In genomic region chr7:104050745-104051144, GRCm38 (mm10) we compare ENCODE assay signal across 28 mouse cellular contexts. TPM values are rescaled to one million over a fixed set of nuclear protein-coding genes. Genes with fewer than 3 reads are reported as not detected.
A peak's percentile ranks its signal among the peaks of the same experiment; 100 is the strongest.
DNase-seq lines count a peak whose midpoint lies in the region; ATAC-seq and TF ChIP-seq lines count a peak whose summit lies in the region.
"Had no signal": no experiment of that assay in that cellular context is flagged by ENCODE, and none has a peak within 500 bp of the region (broad histone marks: within the 10 kb centered on the region; RNA-seq: fewer than 3 reads in every experiment).

No protein-coding gene starts in this region.

- no peak for TF ChIP-seq RAD21 in MEL (IDR thresholded peaks at IDR 0.05; ENCODE audit: low read depth, low read length)

- H3K9me3 ChIP-seq in MEL (replicated peaks; ENCODE audit: insufficient read depth, low read length) = no peaks in the 10 kb centered on the region
- H3K9me3 ChIP-seq: embryonic facial prominence, embryonic 13.5 days; embryonic facial prominence, embryonic 15.5 days; forebrain, embryonic 10.5 days; forebrain, embryonic 12.5 days; G1E had no signal

- H3K4me3 ChIP-seq in MEL (ENCODE audit: control insufficient read depth in 1 of 2, insufficient read depth in 1 of 2, low read depth in 2 of 2, low read length in 2 of 2) = no peak overlapping the region
- H3K4me3 ChIP-seq: embryonic facial prominence, embryonic 13.5 days; embryonic facial prominence, embryonic 15.5 days; erythroblast, embryonic 14.5 days; forebrain, embryonic 10.5 days; forebrain, embryonic 12.5 days had no signal

- no peak overlapping the region for H3K27ac ChIP-seq in MEL (ENCODE audit: control insufficient read depth, low read depth, low read length)
- H3K27ac ChIP-seq: embryonic facial prominence, embryonic 13.5 days; embryonic facial prominence, embryonic 15.5 days; forebrain, embryonic 10.5 days; forebrain, embryonic 12.5 days had no signal

- no peaks in the 10 kb centered on the region for H3K36me3 ChIP-seq in MEL (ENCODE audit: control insufficient read depth in 1 of 2, insufficient read depth in 2 of 2, low read length in 2 of 2)
- H3K36me3 ChIP-seq: embryonic facial prominence, embryonic 13.5 days; embryonic facial prominence, embryonic 15.5 days; forebrain, embryonic 10.5 days; forebrain, embryonic 12.5 days; G1E had no signal

- no peak for TF ChIP-seq CTCF in MEL (IDR thresholded peaks at IDR 0.05 in 2 of 3, conservative IDR thresholded peaks at IDR 0.05 in 1 of 3; ENCODE audit: control insufficient read depth in 1 of 3, insufficient read depth in 1 of 3, low read depth in 2 of 3, low read length in 3 of 3, poor library complexity in 1 of 3, severe bottlenecking in 1 of 3)

- peak; percentile 81 for ATAC-seq in granulocyte monocyte progenitor cell, adult 5-6 weeks (replicated peaks; ENCODE audit: poor library complexity, severe bottlenecking)
- peak; percentile 83 for ATAC-seq in megakaryocyte progenitor cell, adult 5-6 weeks (replicated peaks; ENCODE audit: poor library complexity)
- ATAC-seq: CD4-positive, CD25-positive, alpha-beta regulatory T cell, adult 4 months; forebrain, embryonic 14.5 days; forebrain, embryonic 16.5 days had no signal

- no peak for TF ChIP-seq POLR2A in MEL (IDR thresholded peaks at IDR 0.05; ENCODE audit: control insufficient read depth in 1 of 2, insufficient read depth in 1 of 2, low read depth in 1 of 2, low read length in 2 of 2, poor library complexity in 1 of 2)

- H3K79me2 ChIP-seq in MEL (ENCODE audit: control insufficient read depth, insufficient read depth, low read length, poor library complexity) = no peaks in the 10 kb centered on the region

- no peak for TF ChIP-seq EP300 in MEL (IDR thresholded peaks at IDR 0.05; ENCODE audit: low read depth in 1 of 2, low read length in 2 of 2)

- H3K27me3 ChIP-seq in MEL (ENCODE audit: control insufficient read depth in 1 of 2, insufficient read depth in 2 of 2, low read length in 2 of 2) = no peaks in the 10 kb centered on the region
- H3K27me3 ChIP-seq: CH12.LX; embryonic facial prominence, embryonic 13.5 days; embryonic facial prominence, embryonic 15.5 days; forebrain, embryonic 12.5 days had no signal

- peak; percentile 5 for DNase-seq in MEL (ENCODE audit: low read depth, low spot score)
- no peak for DNase-seq in kidney, postnatal 36 days
- no peak for DNase-seq in thymus, postnatal 10 days (ENCODE audit: low spot score in 2 of 2)
- DNase-seq in cerebellum, postnatal 36 days = no peak
- DNase-seq: adrenal gland, adult 2 months; adrenal gland, postnatal 10 days; adrenal gland, postnatal 36 days; B cell, adult 2 months; cerebellum, adult 11-12 months; cerebellum, adult 2 months; cerebellum, adult 9-10 months; cerebellum, postnatal 10 days; cerebellum, postnatal 25 days had no signal

- H3K4me1 ChIP-seq in MEL (ENCODE audit: control insufficient read depth in 1 of 2, insufficient read depth in 2 of 2, low read length in 2 of 2) = no peaks in the 10 kb centered on the region
- H3K4me1 ChIP-seq: embryonic facial prominence, embryonic 13.5 days; embryonic facial prominence, embryonic 15.5 days; forebrain, embryonic 10.5 days; forebrain, embryonic 12.5 days had no signal

- no peak overlapping the region for H3K9ac ChIP-seq in MEL (ENCODE audit: control insufficient read depth, low read depth, low read length, poor library complexity, severe bottlenecking)
- H3K9ac ChIP-seq: embryonic facial prominence, embryonic 13.5 days; embryonic facial prominence, embryonic 15.5 days; forebrain, embryonic 12.5 days had no signal

TF ChIP-seq in MEL, 35 proteins besides CTCF, POLR2A, EP300 and RAD21:
- no peak for TF ChIP-seq TCF12 (IDR thresholded peaks at IDR 0.05; ENCODE audit: low read depth, low read length)
- TF ChIP-seq MAZ (IDR thresholded peaks at IDR 0.05; ENCODE audit: low read depth, low read length) = no peak
- TF ChIP-seq MAFK (IDR thresholded peaks at IDR 0.05; ENCODE audit: borderline replicate concordance, low read depth, low read length) = no peak
- TF ChIP-seq GABPA (IDR thresholded peaks at IDR 0.05; ENCODE audit: low read depth, low read length) = no peak
- no peak for TF ChIP-seq JUND (IDR thresholded peaks at IDR 0.05; ENCODE audit: low read depth, low read length)
- no peak for TF ChIP-seq KAT2A (conservative IDR thresholded peaks at IDR 0.05; ENCODE audit: low read depth, low read length)
- TF ChIP-seq POLR2AphosphoS2 (IDR thresholded peaks at IDR 0.05; ENCODE audit: low read length) = no peak
- no peak for TF ChIP-seq BHLHE40 (IDR thresholded peaks at IDR 0.05; ENCODE audit: borderline replicate concordance, low read depth, low read length)
- TF ChIP-seq NELFE (IDR thresholded peaks at IDR 0.05; ENCODE audit: low read depth, low read length) = no peak
- TF ChIP-seq SIN3A (IDR thresholded peaks at IDR 0.05; ENCODE audit: low read length) = no peak
- no peak for TF ChIP-seq POLR2AphosphoS5 (IDR thresholded peaks at IDR 0.05; ENCODE audit: borderline replicate concordance, low read depth, low read length)
- no peak for TF ChIP-seq ZC3H11A (IDR thresholded peaks at IDR 0.05; ENCODE audit: low read depth, low read length)
- no peak for TF ChIP-seq TAL1 (IDR thresholded peaks at IDR 0.05; ENCODE audit: low read length)

RNA-seq across cellular contexts. Expression of gene Olfr642, which starts 1.7 kb away (rescaled TPM):
- not detected in 2 replicates for total RNA-seq in MEL (2012; rRNA removed)
- not detected for polyA plus RNA-seq in MEL (2012; ENCODE audit: insufficient read depth in 1 of 2, insufficient read length in 2 of 2, low read depth in 1 of 2, low replicate concordance in 2 of 2, missing spikeins in 1 of 2)
- not detected in 2 replicates for total RNA-seq in granulocyte monocyte progenitor cell, adult 5-6 weeks (2014; fragmentation: Nextera tagmentation)
- not detected in 2 replicates for total RNA-seq in granulocyte monocyte progenitor cell, adult 5-6 weeks (2017)
- not detected in 2 replicates for total RNA-seq in megakaryocyte progenitor cell, adult 5-6 weeks (2015)
- total RNA-seq in megakaryocyte progenitor cell, adult 5-6 weeks (2017) = not detected in 2 replicates
- total RNA-seq: adrenal gland, adult 2 months; adrenal gland, postnatal 10 days; adrenal gland, postnatal 36 days; CH12.LX had no signal
- polyA plus RNA-seq: adrenal gland, adult 2 months; CD4-positive, CD25-positive, alpha-beta regulatory T cell, adult 4 months; cerebellum, adult 2 months; cortical plate, adult 2 months; embryonic facial prominence, embryonic 11.5 days; embryonic facial prominence, embryonic 13.5 days; erythroblast, embryonic 14.5 days; forebrain, embryonic 10.5 days; forebrain, embryonic 12.5 days; forebrain, embryonic 14.5 days; forebrain, embryonic 16.5 days; frontal cortex, adult 2 months; G1E had no signal

RNA-seq across cellular contexts. Expression of gene 4930516K23Rik, which starts 10.5 kb away (rescaled TPM):
- total RNA-seq in MEL (2012; rRNA removed) = not detected in 2 replicates
- not detected for polyA plus RNA-seq in MEL (2012; ENCODE audit: insufficient read depth in 1 of 2, insufficient read length in 2 of 2, low read depth in 1 of 2, low replicate concordance in 2 of 2, missing spikeins in 1 of 2)
- not detected in 2 replicates for total RNA-seq in granulocyte monocyte progenitor cell, adult 5-6 weeks (2014; fragmentation: Nextera tagmentation)
- total RNA-seq in granulocyte monocyte progenitor cell, adult 5-6 weeks (2017) = not detected in 2 replicates
- not detected in 2 replicates for total RNA-seq in megakaryocyte progenitor cell, adult 5-6 weeks (2015)
- not detected in 2 replicates for total RNA-seq in megakaryocyte progenitor cell, adult 5-6 weeks (2017)
- total RNA-seq: adrenal gland, adult 2 months; adrenal gland, postnatal 10 days; adrenal gland, postnatal 36 days; CH12.LX had no signal
- polyA plus RNA-seq: adrenal gland, adult 2 months; CD4-positive, CD25-positive, alpha-beta regulatory T cell, adult 4 months; cerebellum, adult 2 months; cortical plate, adult 2 months; embryonic facial prominence, embryonic 11.5 days; embryonic facial prominence, embryonic 13.5 days; erythroblast, embryonic 14.5 days; forebrain, embryonic 10.5 days; forebrain, embryonic 12.5 days; forebrain, embryonic 14.5 days; forebrain, embryonic 16.5 days; frontal cortex, adult 2 months; G1E had no signal

RNA-seq across cellular contexts. Expression of gene Olfr641, which starts 15.5 kb away (rescaled TPM):
- not detected in 2 replicates for total RNA-seq in MEL (2012; rRNA removed)
- not detected for polyA plus RNA-seq in MEL (2012; ENCODE audit: insufficient read depth in 1 of 2, insufficient read length in 2 of 2, low read depth in 1 of 2, low replicate concordance in 2 of 2, missing spikeins in 1 of 2)
- total RNA-seq in granulocyte monocyte progenitor cell, adult 5-6 weeks (2014; fragmentation: Nextera tagmentation) = not detected in 2 replicates
- not detected in 2 replicates for total RNA-seq in granulocyte monocyte progenitor cell, adult 5-6 weeks (2017)
- total RNA-seq in megakaryocyte progenitor cell, adult 5-6 weeks (2015) = not detected in 2 replicates
- not detected in 2 replicates for total RNA-seq in megakaryocyte progenitor cell, adult 5-6 weeks (2017)
- total RNA-seq: adrenal gland, adult 2 months; adrenal gland, postnatal 10 days; adrenal gland, postnatal 36 days; CH12.LX; G1E had no signal
- polyA plus RNA-seq: adrenal gland, adult 2 months; CD4-positive, CD25-positive, alpha-beta regulatory T cell, adult 4 months; cerebellum, adult 2 months; cortical plate, adult 2 months; embryonic facial prominence, embryonic 11.5 days; embryonic facial prominence, embryonic 13.5 days; erythroblast, embryonic 14.5 days; forebrain, embryonic 10.5 days; forebrain, embryonic 12.5 days; forebrain, embryonic 14.5 days; forebrain, embryonic 16.5 days; frontal cortex, adult 2 months; G1E had no signal

RNA-seq across cellular contexts. Expression of gene Olfr644, which starts 20.9 kb away (rescaled TPM):
- not detected in 2 replicates for total RNA-seq in MEL (2012; rRNA removed)
- not detected for polyA plus RNA-seq in MEL (2012; ENCODE audit: insufficient read depth in 1 of 2, insufficient read length in 2 of 2, low read depth in 1 of 2, low replicate concordance in 2 of 2, missing spikeins in 1 of 2)
- not detected in 2 replicates for total RNA-seq in granulocyte monocyte progenitor cell, adult 5-6 weeks (2014; fragmentation: Nextera tagmentation)
- not detected in 2 replicates for total RNA-seq in granulocyte monocyte progenitor cell, adult 5-6 weeks (2017)
- not detected in 2 replicates for total RNA-seq in megakaryocyte progenitor cell, adult 5-6 weeks (2015)
- not detected in 2 replicates for total RNA-seq in megakaryocyte progenitor cell, adult 5-6 weeks (2017)
- total RNA-seq: adrenal gland, adult 2 months; adrenal gland, postnatal 10 days; adrenal gland, postnatal 36 days; CH12.LX had no signal
- polyA plus RNA-seq: adrenal gland, adult 2 months; CD4-positive, CD25-positive, alpha-beta regulatory T cell, adult 4 months; cerebellum, adult 2 months; cortical plate, adult 2 months; embryonic facial prominence, embryonic 11.5 days; embryonic facial prominence, embryonic 13.5 days; erythroblast, embryonic 14.5 days; forebrain, embryonic 10.5 days; forebrain, embryonic 12.5 days; forebrain, embryonic 14.5 days; forebrain, embryonic 16.5 days; frontal cortex, adult 2 months; G1E had no signal

RNA-seq across cellular contexts. Expression of gene Olfr640, which starts 25.4 kb away (rescaled TPM):
- total RNA-seq in MEL (2012; rRNA removed) = not detected in 2 replicates
- not detected for polyA plus RNA-seq in MEL (2012; ENCODE audit: insufficient read depth in 1 of 2, insufficient read length in 2 of 2, low read depth in 1 of 2, low replicate concordance in 2 of 2, missing spikeins in 1 of 2)
- not detected in 2 replicates for total RNA-seq in granulocyte monocyte progenitor cell, adult 5-6 weeks (2014; fragmentation: Nextera tagmentation)
- not detected in 2 replicates for total RNA-seq in granulocyte monocyte progenitor cell, adult 5-6 weeks (2017)
- not detected in 2 replicates for total RNA-seq in megakaryocyte progenitor cell, adult 5-6 weeks (2015)
- not detected in 2 replicates for total RNA-seq in megakaryocyte progenitor cell, adult 5-6 weeks (2017)
- total RNA-seq: adrenal gland, adult 2 months; adrenal gland, postnatal 10 days; adrenal gland, postnatal 36 days; CH12.LX had no signal
- polyA plus RNA-seq: adrenal gland, adult 2 months; CD4-positive, CD25-positive, alpha-beta regulatory T cell, adult 4 months; cerebellum, adult 2 months; cortical plate, adult 2 months; embryonic facial prominence, embryonic 11.5 days; embryonic facial prominence, embryonic 13.5 days; erythroblast, embryonic 14.5 days; forebrain, embryonic 10.5 days; forebrain, embryonic 12.5 days; forebrain, embryonic 14.5 days; forebrain, embryonic 16.5 days; frontal cortex, adult 2 months; G1E had no signal
